Mouse (Mus musculus): Measurements from ENCODE around the gene Sult1a1.

- no peak for TF ChIP-seq GATA1 (IDR thresholded peaks at IDR 0.05; ENCODE audit: borderline replicate concordance, low read length)
- no peak for TF ChIP-seq FLI1 (IDR thresholded peaks at IDR 0.05; ENCODE audit: low read length)
Measured at GRCm38 (mm10) chr7:126672111-126672510, 4.1 kb downstream of the Sult1a1 start.
